Mouse (Mus musculus): ENCODE data around the gene Rtn2.

Rtn2 gene

DNA sequence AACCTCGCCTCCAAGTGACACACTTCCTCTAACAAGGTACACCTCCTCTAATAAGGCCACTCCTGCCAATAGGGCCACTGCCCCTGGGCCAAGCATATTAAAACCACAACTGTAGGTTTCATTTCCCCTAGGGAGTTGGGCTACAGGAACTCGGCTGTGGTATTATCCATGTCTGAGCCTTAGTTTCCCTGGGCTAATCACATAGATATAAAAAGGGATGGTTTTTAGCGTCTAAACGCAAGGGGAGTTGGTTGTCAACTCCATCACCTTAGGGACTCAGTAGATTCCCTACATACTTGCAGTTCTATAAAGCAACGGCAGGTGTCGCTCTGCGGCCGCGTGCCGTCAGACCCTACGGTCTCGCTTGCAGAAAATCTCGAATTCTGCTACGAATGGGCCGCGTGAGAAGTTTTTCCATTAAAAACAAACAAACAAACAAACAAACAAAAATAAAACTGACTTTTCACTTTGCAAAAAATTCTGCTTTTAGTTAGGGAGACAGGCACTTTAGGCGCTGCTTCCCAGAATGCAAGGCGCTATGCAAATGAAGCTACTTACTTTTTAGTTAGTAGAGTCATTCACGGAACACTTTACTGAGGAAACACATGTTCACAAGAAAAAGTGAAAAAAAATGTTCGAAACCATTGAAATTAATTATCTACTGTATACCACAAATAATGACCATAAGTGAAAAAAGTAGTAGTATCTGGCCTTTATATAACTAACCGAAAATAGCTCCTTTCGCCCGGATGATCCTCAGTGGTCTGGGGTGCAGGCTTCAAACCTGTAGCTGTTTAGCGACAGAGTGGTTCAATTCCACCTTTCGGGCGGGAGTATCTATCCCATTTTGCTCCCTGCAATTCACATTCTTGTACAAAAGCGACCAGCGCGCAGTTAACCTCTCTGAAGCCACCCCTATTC lies 18.3 kb downstream of the Rtn2 start:
- peak; percentile 79 to 83 for DNase-seq (ENCODE audit: low read depth in 2 of 2, low spot score in 2 of 2)

DNA sequence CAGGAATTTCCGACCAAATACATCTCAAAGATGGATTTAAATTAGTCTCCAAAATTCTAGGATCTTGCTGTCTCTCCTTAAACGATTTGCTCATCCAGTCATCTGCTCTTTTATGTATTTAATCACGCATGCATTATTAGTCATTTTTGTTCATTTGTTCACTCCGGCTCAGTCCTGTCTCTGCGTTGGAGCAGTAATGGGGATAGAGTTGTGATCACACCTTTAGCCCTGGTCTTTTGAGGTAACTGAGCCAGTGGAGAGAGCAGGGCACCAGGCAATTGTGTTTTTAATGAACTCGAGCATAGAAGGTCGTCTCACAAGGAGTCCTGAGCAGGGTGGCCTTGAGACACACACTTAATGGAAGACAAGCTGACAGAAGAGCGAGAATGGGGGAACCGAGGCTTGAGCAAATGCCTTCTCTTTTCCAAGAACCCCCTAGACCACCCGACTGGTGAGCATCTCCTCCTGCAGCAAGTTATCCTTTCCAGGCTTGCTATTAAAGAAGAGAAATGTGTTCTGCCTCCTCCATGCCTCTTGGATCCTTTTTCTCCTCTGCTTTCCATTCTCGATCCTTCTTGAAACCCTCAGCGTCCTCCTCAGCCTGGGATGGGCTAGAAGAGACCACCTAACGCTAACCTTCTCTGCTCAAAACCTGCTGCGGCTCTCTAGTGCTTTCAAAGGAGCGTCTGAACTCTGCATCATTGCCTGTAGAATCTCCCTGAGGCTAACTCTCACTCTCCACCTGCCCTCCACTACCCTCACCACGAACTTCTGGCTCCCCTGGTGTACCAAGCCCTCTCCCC lies 19.2 kb downstream of the Rtn2 start:
- no peak for DNase-seq (ENCODE audit: low read depth in 2 of 2, low spot score in 2 of 2)

- no peak for DNase-seq (ENCODE audit: low read depth in 2 of 2, low spot score in 2 of 2)
Observed at GRCm38 (mm10) chr7:19302264-19303045, 20.0 kb downstream of the Rtn2 start.

DNA sequence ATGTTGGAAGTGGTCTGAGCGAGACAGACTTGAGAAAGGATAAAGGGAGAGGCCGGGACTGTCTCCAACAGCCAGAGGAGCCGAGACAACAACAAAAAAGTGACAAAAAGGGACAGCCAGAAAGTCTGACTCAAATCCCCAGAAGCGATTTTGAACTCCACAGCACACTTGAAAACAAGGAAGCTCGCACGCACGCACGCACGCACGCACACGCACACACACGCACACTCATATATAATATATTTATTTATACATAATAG lies 20.6 kb downstream of the Rtn2 start:
- no peak for DNase-seq (ENCODE audit: low read depth in 2 of 2, low spot score in 2 of 2)

GRCm38 (mm10) chr7:19303770-19304169 lies 21.3 kb downstream of the Rtn2 start:
- DNase-seq (ENCODE audit: low read depth in 2 of 2, low spot score in 2 of 2) = peak; percentile 78 to 87

DNA sequence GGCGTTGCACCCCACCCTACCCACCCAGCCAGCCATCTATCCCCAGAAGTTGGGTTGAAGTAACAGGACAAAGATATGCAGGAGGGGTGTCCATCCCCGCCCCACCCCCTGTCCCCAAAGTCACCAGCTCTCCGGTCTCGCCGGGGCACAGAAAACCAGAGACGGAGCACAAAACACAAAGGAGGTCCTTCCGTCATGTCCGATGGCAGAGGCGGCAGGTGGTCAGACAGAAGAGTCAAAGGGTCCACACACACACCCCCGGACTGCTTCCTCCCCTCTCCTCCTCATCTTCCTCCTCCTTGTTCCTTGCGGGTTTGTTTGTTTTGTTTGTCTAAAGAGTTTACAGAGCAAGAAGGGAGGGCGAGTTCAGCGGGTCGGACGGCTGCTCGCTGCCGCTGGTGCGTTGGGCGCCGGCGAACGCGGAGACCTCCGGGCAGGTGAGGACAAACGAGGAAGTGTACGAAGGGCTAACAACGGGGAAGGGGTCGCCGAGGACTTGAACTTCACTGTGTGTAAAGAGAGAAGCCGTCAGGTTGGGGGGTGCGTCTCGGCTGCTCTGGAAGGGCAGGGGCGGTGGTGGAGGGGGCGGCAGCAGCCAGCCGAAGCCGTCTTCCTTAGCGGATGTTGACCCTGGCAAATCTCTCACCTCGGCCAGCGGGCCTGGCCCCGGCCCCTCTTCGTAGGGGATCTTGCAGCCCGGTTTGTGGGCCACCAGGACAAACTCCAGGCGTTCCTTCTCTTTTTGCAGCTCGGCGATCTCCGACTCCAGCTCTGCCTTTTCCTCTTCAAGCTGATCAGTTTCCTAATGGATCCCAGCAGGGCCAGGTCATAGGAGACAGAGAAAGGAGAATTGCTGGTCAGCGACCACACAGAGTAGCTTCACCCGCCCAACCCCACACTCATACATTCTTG lies 22.3 kb downstream of the Rtn2 start:
- no peak for DNase-seq (ENCODE audit: low read depth in 2 of 2, low spot score in 2 of 2)

DNA sequence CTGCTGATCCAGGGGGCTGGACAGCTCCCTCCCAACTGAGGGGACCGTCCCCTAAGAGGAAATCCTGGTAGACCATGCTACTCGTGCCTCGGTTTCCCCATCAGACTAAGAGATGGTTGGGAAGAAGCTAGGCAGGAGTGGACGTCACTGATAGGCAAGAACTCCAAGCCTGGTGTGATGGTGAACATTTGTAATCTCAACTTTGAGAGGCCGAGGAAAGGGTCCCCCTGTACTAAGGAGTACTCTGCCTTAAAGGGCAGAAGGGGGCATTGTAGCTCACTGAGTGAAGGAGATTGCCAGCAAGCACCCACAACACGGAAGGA lies 22.9 kb downstream of the Rtn2 start:
- no peak for DNase-seq (ENCODE audit: low read depth in 2 of 2, low spot score in 2 of 2)

GRCm38 (mm10) chr7:19305796-19306765 lies 23.7 kb downstream of the Rtn2 start:
- DNase-seq (ENCODE audit: low read depth in 2 of 2, low spot score in 2 of 2) = no peak

DNA sequence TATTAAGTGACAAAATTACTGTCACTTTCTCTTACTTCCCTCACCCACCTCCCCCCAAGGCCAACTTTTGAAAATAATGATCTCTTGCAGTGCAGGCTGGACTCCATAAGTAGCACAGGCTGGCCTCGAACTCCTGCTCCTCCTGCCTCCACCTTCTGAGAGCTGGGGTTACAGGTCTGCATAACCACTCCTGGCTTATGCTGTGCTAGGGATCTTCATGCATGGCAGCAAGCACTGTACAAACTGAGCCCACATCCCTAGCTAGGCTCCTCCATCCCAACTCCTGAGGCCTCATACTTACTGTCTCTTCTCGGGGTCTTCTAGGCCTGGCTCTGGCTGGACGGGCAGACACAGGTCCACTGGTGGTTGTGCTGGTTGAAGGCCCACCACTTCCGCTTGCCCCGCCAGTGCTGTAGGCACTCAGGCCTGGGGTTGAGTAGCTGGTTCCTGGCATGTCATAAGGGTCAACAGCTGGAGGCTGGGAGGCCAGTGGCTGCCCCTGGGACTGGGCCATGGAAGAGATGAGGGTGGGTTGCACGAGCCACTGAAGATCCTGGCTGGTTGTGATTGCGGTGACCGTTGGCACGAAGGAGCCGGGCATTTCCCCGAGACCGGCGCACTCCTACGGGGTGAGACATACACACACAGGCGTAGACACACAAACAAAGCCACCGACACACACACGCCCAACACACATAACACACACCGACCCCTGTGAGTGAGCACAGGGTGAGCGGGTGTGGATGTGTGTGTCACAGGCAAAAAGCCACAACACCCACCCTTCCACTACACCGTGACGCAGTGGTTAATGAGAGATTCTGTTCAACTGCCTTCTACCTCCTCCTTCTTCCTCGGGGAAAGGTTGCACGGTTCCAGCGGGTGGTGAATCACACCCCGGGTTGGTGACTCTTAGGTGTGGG lies 24.7 kb downstream of the Rtn2 start:
- DNase-seq (ENCODE audit: low read depth in 2 of 2, low spot score in 2 of 2) = no peak

- no peak for DNase-seq (ENCODE audit: low read depth in 2 of 2, low spot score in 2 of 2)
Observed at GRCm38 (mm10) chr7:19307739-19308453, 25.5 kb downstream of the Rtn2 start.

DNA sequence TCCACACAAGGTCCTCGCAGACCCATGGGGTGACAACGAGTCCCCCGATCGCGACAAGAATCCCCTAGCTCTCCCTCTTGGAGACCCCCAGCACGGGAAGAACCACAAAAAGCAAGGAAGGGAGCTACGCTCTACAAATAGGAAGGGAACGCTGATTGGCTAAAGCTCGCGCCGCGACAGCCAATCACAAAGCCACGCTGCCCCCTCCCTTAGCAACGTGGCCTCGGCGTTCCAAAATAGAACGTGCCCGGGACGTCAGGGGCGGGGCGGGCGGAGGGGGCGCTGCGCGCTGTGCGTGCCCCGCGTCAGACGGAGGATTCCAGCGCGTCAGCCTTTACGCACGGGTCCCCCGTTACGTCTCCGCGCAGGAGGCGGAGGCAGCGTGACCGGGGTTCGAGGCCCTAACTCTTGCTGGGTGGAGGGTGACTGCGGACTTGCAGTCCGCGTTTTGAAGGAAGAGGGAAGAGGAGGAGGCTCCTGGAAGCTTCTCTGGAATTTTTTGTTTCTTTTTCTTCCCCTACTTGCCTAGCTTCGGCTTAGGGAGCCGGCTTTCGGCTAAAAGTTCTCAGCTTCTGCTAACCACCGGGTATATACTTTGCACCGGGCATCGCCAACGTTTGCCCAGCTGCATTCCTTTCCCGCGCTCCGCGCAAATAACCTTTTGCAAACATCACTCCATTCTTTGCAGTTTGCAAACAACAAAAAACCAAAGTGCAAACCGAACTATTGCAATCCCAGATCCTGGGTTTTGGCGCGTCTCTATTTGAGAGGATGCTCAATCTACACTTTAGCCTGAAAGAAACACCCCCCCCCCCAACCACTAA lies 26.2 kb downstream of the Rtn2 start:
- peak; percentile 86 to 93 for DNase-seq (ENCODE audit: low read depth in 2 of 2, low spot score in 2 of 2)

- no peak for DNase-seq (ENCODE audit: low read depth in 2 of 2, low spot score in 2 of 2)
Observed at GRCm38 (mm10) chr7:19309278-19309883, 27.0 kb downstream of the Rtn2 start.

- DNase-seq (ENCODE audit: low read depth in 2 of 2, low spot score in 2 of 2) = peak; percentile 93 to 95
Observed at GRCm38 (mm10) chr7:19309884-19310641, 27.6 kb downstream of the Rtn2 start, which contains the start of gene Fosb. Gene Fosb, minus strand, starts transcription at chr7:19310051.

DNA sequence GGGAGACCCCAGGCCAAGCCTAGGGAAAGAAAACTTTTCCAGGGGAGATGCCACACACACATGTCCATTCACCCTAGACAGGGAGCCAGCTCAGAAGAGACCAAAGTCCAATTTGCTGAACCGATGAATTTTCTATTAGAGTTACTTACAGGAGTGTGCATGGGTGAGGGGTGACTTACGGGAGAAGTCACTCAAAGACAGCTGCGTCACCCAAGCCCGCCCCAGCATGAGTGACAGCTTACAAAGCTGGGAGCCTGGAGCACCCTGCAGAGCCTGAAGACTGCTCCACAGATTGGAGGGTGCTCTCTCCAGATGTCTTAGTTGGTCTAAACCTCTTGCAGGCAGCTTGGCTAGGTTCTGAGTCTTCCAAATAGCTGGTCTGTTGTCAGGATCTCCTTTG lies 29.6 kb downstream of the Rtn2 start:
- DNase-seq (ENCODE audit: low read depth in 2 of 2, low spot score in 2 of 2) = no peak

- no peak for DNase-seq (ENCODE audit: low read depth in 2 of 2, low spot score in 2 of 2)
Observed at GRCm38 (mm10) chr7:19314033-19314432, 31.6 kb downstream of the Rtn2 start.

All from CD8-positive naive resting alpha-beta T cell, adult 2 months (primary cell).